Comparison of ENCODE assay signal across 19 mouse cellular contexts in the genomic region with DNA sequence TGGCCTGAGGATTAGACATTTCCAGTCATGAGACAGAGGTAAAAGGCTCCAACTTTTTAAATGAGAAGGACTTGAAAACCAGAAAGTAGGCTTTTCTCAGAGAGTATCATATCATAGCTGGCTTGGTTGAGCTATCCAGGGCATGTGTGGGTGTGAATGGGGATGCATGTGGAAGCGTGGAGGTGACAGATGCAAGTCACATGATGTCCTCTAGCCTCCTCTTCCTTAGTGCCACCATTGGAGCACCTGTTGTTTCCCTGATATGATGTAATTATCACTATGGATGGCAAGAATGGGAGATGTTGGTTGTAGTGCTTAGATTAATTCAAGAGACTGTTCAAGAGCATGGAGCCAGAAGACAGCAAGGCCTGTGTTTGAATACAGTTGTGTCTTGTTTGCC.
DNase-seq lines count a peak whose midpoint lies in the region; ATAC-seq and TF ChIP-seq lines count a peak whose summit lies in the region.
"Had no signal": no experiment of that assay in that cellular context is flagged by ENCODE, and none has a peak within 500 bp of the region (broad histone marks: within the 10 kb centered on the region; RNA-seq: fewer than 3 reads in every experiment).

No protein-coding gene starts in this region.

- no peak for TF ChIP-seq EP300 in heart, adult 2 months (IDR thresholded peaks at IDR 0.05; ENCODE audit: insufficient read depth, low read depth, low read length)

- 96% methylated on average over 1 of the region's 1 CpGs for WGBS in heart, adult 2 months
- 100% methylated on average over 1 of the region's 1 CpGs for WGBS in midbrain, postnatal 0 days

- ATAC-seq in midbrain, postnatal 0 days (ENCODE audit: low FRiP score): no peak
- ATAC-seq: activated CD4-positive, CD25-positive, alpha-beta regulatory T cell, adult 4 months; CD4-positive, CD25-positive, alpha-beta regulatory T cell, adult 4 months; Patski had no signal

- no peak overlapping the region for H3ac ChIP-seq in myocyte (ENCODE audit: control insufficient read depth, insufficient read length)

- TF ChIP-seq POLR2A in heart, adult 2 months (IDR thresholded peaks at IDR 0.05; ENCODE audit: insufficient read depth, low read depth, low read length): no peak
- no peak for TF ChIP-seq POLR2A in myocyte (IDR thresholded peaks at IDR 0.05; ENCODE audit: insufficient read length, low read depth)

- intact Hi-C loops in heart, adult 2 months (cut with DNase I): no loop called here

- H3K4me1 ChIP-seq in heart, adult 2 months (ENCODE audit: control insufficient read depth, insufficient read depth, low read length): no peaks in the 10 kb centered on the region
- H3K4me1 ChIP-seq in midbrain, postnatal 0 days (ENCODE audit: insufficient read depth, low read length): 0 out of 2 replicates have a peak, but pooled peaks cover 4% of the 10 kb centered on the region

- H3K4me3 ChIP-seq in heart, adult 2 months: no peak overlapping the region
- H3K4me3 ChIP-seq in myocyte: no peak overlapping the region
- H3K4me3 ChIP-seq in midbrain, postnatal 0 days (ENCODE audit: low read depth, low read length): no peak overlapping the region

- no peaks in the 10 kb centered on the region for H3K9me3 ChIP-seq in midbrain, postnatal 0 days (ENCODE audit: low read length)

- H3K27ac ChIP-seq in heart, adult 2 months: no peak overlapping the region
- no peak overlapping the region for H3K27ac ChIP-seq in midbrain, postnatal 0 days (ENCODE audit: low read depth, low read length)

- no peaks in the 10 kb centered on the region for H3K36me3 ChIP-seq in heart, adult 2 months (ENCODE audit: control insufficient read depth, insufficient read depth, low read length)
- no peaks in the 10 kb centered on the region for H3K36me3 ChIP-seq in myocyte (ENCODE audit: control insufficient read depth, insufficient read depth)
- H3K36me3 ChIP-seq in midbrain, postnatal 0 days (ENCODE audit: insufficient read depth, low read length): no peaks in the 10 kb centered on the region
- H3K36me3 ChIP-seq: G1E had no signal

- DNase-seq in heart, adult 11 months: peak; percentile 36
- no peak for DNase-seq in heart, adult 2 months
- no peak for DNase-seq in midbrain, postnatal 0 days (ENCODE audit: low spot score)
- DNase-seq: adrenal gland, adult 2 months; adrenal gland, adult 8-10 months; adrenal gland, postnatal 10 days; adrenal gland, postnatal 14 days; adrenal gland, postnatal 25 days; adrenal gland, postnatal 36 days; B cell, adult 2 months; cerebellum, adult 11 months; cerebellum, adult 11-12 months; cerebellum, adult 18-20 months had no signal

- no peaks in the 10 kb centered on the region for H3K27me3 ChIP-seq in heart, adult 2 months (ENCODE audit: control insufficient read depth, insufficient read depth, low read length)
- no peaks in the 10 kb centered on the region for H3K27me3 ChIP-seq in myocyte (ENCODE audit: control insufficient read depth, insufficient read depth, insufficient read length)
- no peaks in the 10 kb centered on the region for H3K27me3 ChIP-seq in midbrain, postnatal 0 days (ENCODE audit: insufficient read depth, low read length)
- H3K27me3 ChIP-seq: CH12.LX, Patski had no signal

- no peak for TF ChIP-seq CTCF in heart, adult 2 months (IDR thresholded peaks at IDR 0.05)
- TF ChIP-seq CTCF in midbrain, postnatal 0 days (IDR thresholded peaks at IDR 0.05): no peak

- no peaks in the 10 kb centered on the region for H3K79me2 ChIP-seq in heart, adult 2 months (replicated peaks; ENCODE audit: control insufficient read depth, insufficient read depth, low read length)
- H3K79me2 ChIP-seq in myocyte (ENCODE audit: control insufficient read depth, insufficient read depth): no peaks in the 10 kb centered on the region

- H3K4me2 ChIP-seq in myocyte (ENCODE audit: low read depth): no peak overlapping the region
- no peak overlapping the region for H3K4me2 ChIP-seq in midbrain, postnatal 0 days (ENCODE audit: low read depth, low read length, poor library complexity, severe bottlenecking)

- no peak overlapping the region for H3K9ac ChIP-seq in heart, adult 2 months (ENCODE audit: low read depth, low read length)
- H3K9ac ChIP-seq in midbrain, postnatal 0 days (replicated peaks; ENCODE audit: low read length, poor library complexity, severe bottlenecking): no peak overlapping the region

TF ChIP-seq in myocyte, 11 proteins besides CTCF, POLR2A, EP300 and RAD21:
- TF ChIP-seq POLR2AphosphoS2 (IDR thresholded peaks at IDR 0.05; ENCODE audit: insufficient read length, low read depth) (no peak), E2F4 (IDR thresholded peaks at IDR 0.05; ENCODE audit: insufficient read depth) (no peak), CEBPB (IDR thresholded peaks at IDR 0.05; ENCODE audit: insufficient read depth, poor library complexity, severe bottlenecking) (peak; percentile 5; the same call in 1 of the 2 replicates), TCF3 (IDR thresholded peaks at IDR 0.05; ENCODE audit: insufficient read length, low read depth) (no peak), MAX (IDR thresholded peaks at IDR 0.05; ENCODE audit: low read depth) (no peak), MYOG (IDR thresholded peaks at IDR 0.05; ENCODE audit: control insufficient read depth in 1 of 3, insufficient read depth in 1 of 3, insufficient read length in 2 of 3, low read depth in 2 of 3) (peak in 1 of 3 experiments; percentile 63), REST (IDR thresholded peaks at IDR 0.05; ENCODE audit: insufficient read depth, insufficient read length) (no peak), MYOD1 (IDR thresholded peaks at IDR 0.05; ENCODE audit: control insufficient read depth in 1 of 3, insufficient read length in 2 of 3, low read depth in 2 of 3) (peak in 2 of 3 experiments; percentile 46 to 86), USF1 (IDR thresholded peaks at IDR 0.05; ENCODE audit: low read depth) (peak; percentile 18), TCF12 (IDR thresholded peaks at IDR 0.05; ENCODE audit: insufficient read depth, poor library complexity, severe bottlenecking) (no peak), SRF (IDR thresholded peaks at IDR 0.05; ENCODE audit: control insufficient read depth, insufficient read length, low read depth) (no peak)
